Mouse (Mus musculus) midbrain, embryonic 14.5 days (tissue): Measurements from ENCODE around the gene Nell2. TPM values are rescaled to one million over a fixed set of nuclear protein-coding genes. Genes with fewer than 3 reads are reported as not detected.

Experiments
- ATAC-seq: fragments of 200-750 bp; cut with Nextera tagmentation; 2 replicates; pipeline ENCODE4 v1.8.0; 2017; ENCODE audit warnings: moderate number of reproducible peaks, moderate library complexity; ENCODE audit not compliant: low FRiP score, low TSS enrichment
- DNase-seq: peaks from one replicate; pipeline ENCODE4 v3.0.0-alpha.2; 2015
- H3K27ac ChIP-seq: fragments of 300-500 bp; sonication (generic); replicated peaks from 2 replicates; pipeline ENCODE4 v1.5.1; 2014; ENCODE audit warnings: mild to moderate bottlenecking, low read depth, low read length, moderate library complexity
- H3K27me3 ChIP-seq: fragments of 300-500 bp; sonication (generic); 2 replicates; pipeline ENCODE4 v1.6.1; 2014; ENCODE audit warnings: low read length, control low read depth, mixed read lengths; ENCODE audit not compliant: control insufficient read depth, insufficient read depth
- H3K36me3 ChIP-seq: fragments of 300-500 bp; sonication (generic); 2 replicates; pipeline ENCODE4 v1.6.1; 2014; ENCODE audit warnings: low read length, control low read depth; ENCODE audit not compliant: control insufficient read depth, insufficient read depth
- H3K4me1 ChIP-seq: fragments of 300-500 bp; sonication (generic); 2 replicates; pipeline ENCODE4 v1.6.1; 2014; ENCODE audit warnings: mild to moderate bottlenecking, antibody characterized with exemption, low read length, control low read depth; ENCODE audit not compliant: control insufficient read depth, insufficient read depth
- H3K4me2 ChIP-seq: fragments of 300-500 bp; sonication (generic); 2 replicates; pipeline ENCODE4 v1.6.1; 2014; ENCODE audit warnings: mild to moderate bottlenecking, low read length, moderate library complexity
- H3K4me3 ChIP-seq: fragments of 300-500 bp; sonication (generic); replicated peaks from 2 replicates; pipeline ENCODE4 v1.5.1; 2014; ENCODE audit warnings: low read depth, low read length
- H3K9ac ChIP-seq: fragments of 300-500 bp; sonication (generic); replicated peaks from 2 replicates; pipeline ENCODE4 v1.6.1; 2014; ENCODE audit warnings: mild to moderate bottlenecking, low read length, moderate library complexity
- H3K9me3 ChIP-seq: fragments of 300-500 bp; sonication (generic); 2 replicates; pipeline ENCODE4 v1.6.1; 2016; ENCODE audit warnings: low read length, control low read depth, mixed read lengths; ENCODE audit not compliant: control insufficient read depth
- WGBS: fragments of 180-500 bp; shearing (Covaris S2); extraction: QIAGEN DNeasy Blood & Tissue Kit; methylation state at CpG from one replicate; pipeline ENCODE4 v1.1.7; 2014; 5-methylcytosine and 5-hydroxymethylcytosine counted together
- polyA plus RNA-seq: library from polyadenylated mRNA; unstranded; fragments of >200 nt; fragmentation: Nextera tagmentation; extraction: Ambion mirVana; gene quantifications from 2 replicates; pipeline ENCODE4 v1.2.1, GENCODE M21; 2014

Nell2 gene
- polyA plus RNA-seq, 1 experiment from 2014 or later = 170 TPM

GRCm38 (mm10) chr15:95231171-95231570 lies 297.2 kb downstream of the Nell2 start:
- no peaks in the 10 kb centered on the region for H3K27me3 ChIP-seq
- H3K27ac ChIP-seq = no peak overlapping the region
- no peak overlapping the region for H3K4me2 ChIP-seq
- H3K9ac ChIP-seq = no peak overlapping the region
- H3K36me3 ChIP-seq = peaks cover 14% of the 10 kb centered on the region
- ATAC-seq = no peak
- H3K4me1 ChIP-seq = no peaks in the 10 kb centered on the region
- WGBS = 94% methylated on average over 13 of the region's 13 CpGs
- H3K4me3 ChIP-seq = no peak overlapping the region
- no peak for DNase-seq
- H3K9me3 ChIP-seq = no peaks in the 10 kb centered on the region

DNA sequence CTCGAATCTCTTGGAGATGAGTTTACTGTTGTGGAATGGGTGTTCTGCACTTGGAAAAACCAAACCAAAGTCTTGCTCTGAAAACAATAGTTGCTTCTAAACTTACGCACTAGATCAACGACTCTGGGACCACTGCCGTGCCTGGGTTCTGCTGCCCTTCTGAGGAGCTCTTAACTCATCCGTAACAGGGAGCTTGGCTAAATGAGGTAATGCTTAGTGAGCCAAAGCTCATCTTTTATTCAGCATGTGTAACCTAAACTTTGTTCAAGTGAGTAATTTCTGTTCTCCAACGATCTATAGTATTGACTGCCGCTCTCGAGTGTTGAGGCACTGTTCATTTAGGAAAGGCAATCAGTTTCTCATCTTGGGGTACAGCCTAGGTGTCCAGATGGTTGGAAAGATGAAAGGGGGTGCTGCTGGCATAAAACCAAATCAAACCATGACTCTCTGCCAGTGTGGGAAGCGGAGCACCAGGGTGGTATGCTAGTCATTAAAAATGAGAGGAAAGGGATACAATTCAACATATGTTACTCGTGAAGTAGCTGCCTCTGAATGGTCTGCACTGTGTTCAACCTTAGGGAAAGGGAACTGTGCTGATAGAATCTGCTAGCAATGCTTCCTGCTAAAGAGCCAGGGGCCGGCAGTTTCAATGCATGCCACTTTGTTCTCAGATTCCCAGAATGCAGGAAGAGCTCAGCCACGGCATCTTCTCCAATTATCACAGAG lies 311.6 kb downstream of the Nell2 start:
- Histone ChIP-seq H3K27me3 (no peaks in the 10 kb centered on the region), H3K4me2 (no peak overlapping the region), H3K36me3 (no peaks in the 10 kb centered on the region), H3K4me1 (no peaks in the 10 kb centered on the region), H3K9ac (no peak overlapping the region), H3K27ac (peak overlapping the region; percentile 60), H3K4me3 (no peak overlapping the region), H3K9me3 (no peaks in the 10 kb centered on the region)
- ATAC-seq (no peak; the same call in 1 of the 2 replicates), DNase-seq (no peak)
- 63% methylated on average over 12 of the region's 12 CpGs for WGBS

DNA sequence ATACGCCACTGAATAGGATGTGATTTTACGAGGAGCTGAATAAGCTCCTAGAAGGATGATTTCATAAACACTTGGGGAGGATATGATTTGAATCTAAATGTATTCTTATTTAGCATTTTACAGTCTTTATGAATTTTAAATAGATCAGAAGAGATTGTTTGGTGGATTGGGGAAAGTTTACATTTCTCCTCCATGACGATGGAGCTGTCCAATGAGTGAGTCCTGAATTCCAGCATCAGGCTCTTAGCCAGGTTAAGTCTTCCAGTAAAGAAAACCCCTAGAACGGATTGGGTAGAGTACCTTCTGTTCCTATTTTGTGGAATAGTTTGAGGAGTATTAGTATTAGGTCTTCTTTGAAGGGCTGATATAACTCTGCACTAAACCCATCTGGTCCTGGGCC lies 317.8 kb downstream of the Nell2 start:
- WGBS = 83% methylated on average over 4 of the region's 4 CpGs
- no peaks in the 10 kb centered on the region for H3K9me3 ChIP-seq

GRCm38 (mm10) chr15:95209186-95209585 lies 319.2 kb downstream of the Nell2 start:
- WGBS = 84% methylated on average over 4 of the region's 4 CpGs
- Histone ChIP-seq H3K4me3 (no peak overlapping the region), H3K9me3 (no peaks in the 10 kb centered on the region), H3K27ac (no peak overlapping the region), H3K9ac (no peak overlapping the region), H3K27me3 (no peaks in the 10 kb centered on the region), H3K4me1 (no peaks in the 10 kb centered on the region), H3K4me2 (no peak overlapping the region), H3K36me3 (no peaks in the 10 kb centered on the region)
- no peak for ATAC-seq
- DNase-seq = no peak

More for the DNA sequence above, 317.8 kb downstream of the Nell2 start:
- Histone ChIP-seq H3K9ac (no peak overlapping the region), H3K27me3 (no peaks in the 10 kb centered on the region), H3K27ac (no peak overlapping the region), H3K36me3 (no peaks in the 10 kb centered on the region), H3K4me1 (no peaks in the 10 kb centered on the region), H3K4me2 (no peak overlapping the region), H3K4me3 (no peak overlapping the region)
- DNase-seq (no peak), ATAC-seq (no peak)

DNA sequence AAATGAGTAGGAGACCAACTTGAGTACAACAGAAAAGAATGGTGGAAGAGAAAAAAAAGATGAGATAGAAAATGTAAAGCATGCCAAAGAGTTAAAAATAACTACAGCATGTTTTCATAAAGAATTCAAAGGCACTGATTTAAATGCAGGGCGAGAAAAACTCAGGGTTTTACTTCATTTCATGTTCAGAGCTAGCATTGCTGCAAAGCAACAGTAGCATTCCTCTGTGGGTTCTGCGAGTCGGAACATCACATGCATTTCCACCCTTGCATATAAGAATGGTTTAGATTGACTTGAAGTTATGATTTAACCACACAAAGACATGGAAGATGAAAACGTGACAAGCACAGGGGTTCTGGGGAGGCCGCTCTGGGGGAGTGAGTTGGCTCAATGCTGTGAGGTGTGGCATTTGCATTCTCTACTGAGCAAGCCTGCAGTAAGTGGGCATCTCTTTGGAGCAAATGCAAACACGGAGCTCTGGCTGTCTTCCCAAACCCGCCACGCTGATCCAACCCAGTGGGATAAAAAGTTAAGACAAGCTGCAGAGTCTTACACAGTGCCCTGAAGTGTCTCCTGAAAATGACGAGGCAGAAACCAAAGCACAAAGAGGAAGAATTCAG lies 334.6 kb downstream of the Nell2 start:
- H3K36me3 ChIP-seq = no peaks in the 10 kb centered on the region
- no peak overlapping the region for H3K4me2 ChIP-seq
- H3K4me3 ChIP-seq = no peak overlapping the region
- no peak for DNase-seq
- no peaks in the 10 kb centered on the region for H3K9me3 ChIP-seq
- no peak for ATAC-seq
- H3K27me3 ChIP-seq = no peaks in the 10 kb centered on the region
- H3K27ac ChIP-seq = 0 out of 2 replicates have a peak overlapping the region, but pooled peaks have one; percentile 20
- 57% methylated on average over 9 of the region's 9 CpGs for WGBS
- H3K9ac ChIP-seq = no peak overlapping the region
- 0 out of 2 replicates have a peak, but pooled peaks cover 4% of the 10 kb centered on the region for H3K4me1 ChIP-seq

DNA sequence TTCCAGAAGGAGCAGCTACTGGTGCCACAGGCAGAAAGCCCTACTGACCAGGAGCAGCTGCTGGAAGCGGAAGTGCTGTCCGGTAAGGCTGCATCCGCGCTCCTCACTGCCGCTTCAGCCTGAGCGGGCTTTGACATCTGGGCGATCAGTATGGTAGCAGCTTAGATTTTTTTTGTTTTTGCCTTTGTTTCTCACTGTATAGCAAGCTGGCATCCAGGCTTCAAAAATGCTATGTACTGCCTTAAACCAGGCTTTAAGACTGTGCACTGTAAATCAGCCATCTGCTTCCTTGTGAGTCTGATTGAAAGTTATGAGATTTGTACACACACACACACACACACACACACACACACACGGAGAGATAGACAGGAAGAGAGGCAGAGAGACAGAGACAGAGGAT lies 335.4 kb downstream of the Nell2 start:
- Histone ChIP-seq H3K4me2 (no peak overlapping the region), H3K4me1 (0 out of 2 replicates have a peak, but pooled peaks cover 4% of the 10 kb centered on the region), H3K36me3 (no peaks in the 10 kb centered on the region), H3K27me3 (no peaks in the 10 kb centered on the region), H3K27ac (no peak overlapping the region), H3K9ac (no peak overlapping the region), H3K9me3 (no peaks in the 10 kb centered on the region), H3K4me3 (no peak overlapping the region)
- DNase-seq = no peak
- ATAC-seq = no peak
- WGBS = 89% methylated on average over 8 of the region's 8 CpGs

GRCm38 (mm10) chr15:95186226-95186625 lies 342.1 kb downstream of the Nell2 start:
- no peak overlapping the region for H3K27ac ChIP-seq
- peak; percentile 44 for DNase-seq
- H3K27me3 ChIP-seq = no peaks in the 10 kb centered on the region
- no peak for ATAC-seq
- H3K4me3 ChIP-seq = no peak overlapping the region
- no peak overlapping the region for H3K9ac ChIP-seq
- H3K36me3 ChIP-seq = no peaks in the 10 kb centered on the region
- 71% methylated on average over 10 of the region's 10 CpGs for WGBS
- H3K9me3 ChIP-seq = no peaks in the 10 kb centered on the region
- H3K4me1 ChIP-seq = 0 out of 2 replicates have a peak, but pooled peaks cover 10% of the 10 kb centered on the region
- H3K4me2 ChIP-seq = no peak overlapping the region

- no peaks in the 10 kb centered on the region for H3K36me3 ChIP-seq
- H3K4me1 ChIP-seq = 0 out of 2 replicates have a peak, but pooled peaks cover 10% of the 10 kb centered on the region
- no peak overlapping the region for H3K9ac ChIP-seq
- no peak overlapping the region for H3K4me3 ChIP-seq
- no peak overlapping the region for H3K27ac ChIP-seq
- DNase-seq (no peak), ATAC-seq (no peak)
- no peaks in the 10 kb centered on the region for H3K27me3 ChIP-seq
- no peaks in the 10 kb centered on the region for H3K9me3 ChIP-seq
- 58% methylated on average over 9 of the region's 9 CpGs for WGBS
- no peak overlapping the region for H3K4me2 ChIP-seq
Observed at GRCm38 (mm10) chr15:95185419-95185818, 342.9 kb downstream of the Nell2 start.

DNA sequence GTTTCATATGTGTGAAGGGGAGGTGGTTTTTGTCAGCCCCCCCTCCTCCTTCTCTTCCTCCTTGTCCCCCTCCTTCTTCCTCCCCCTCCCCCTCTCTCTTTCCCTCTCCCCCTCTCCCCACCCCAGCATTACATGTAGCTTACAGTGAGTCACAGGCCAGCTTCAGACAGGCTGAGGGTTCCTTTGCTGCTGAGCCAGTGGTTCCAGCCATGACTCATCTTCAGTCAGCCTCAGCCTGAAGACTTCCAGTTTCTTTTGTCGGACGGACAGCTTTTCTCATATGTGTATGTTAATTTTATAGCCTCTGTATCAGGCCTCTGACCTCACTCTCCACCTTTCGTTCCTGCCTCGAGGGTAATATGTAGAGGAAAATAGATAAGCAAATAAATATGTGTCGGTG lies 344.9 kb downstream of the Nell2 start:
- no peaks in the 10 kb centered on the region for H3K27me3 ChIP-seq
- no peaks in the 10 kb centered on the region for H3K36me3 ChIP-seq
- ATAC-seq = no peak
- peak overlapping the region; percentile 52; the same call in 1 of the 2 replicates for H3K27ac ChIP-seq
- no peaks in the 10 kb centered on the region for H3K9me3 ChIP-seq
- H3K4me3 ChIP-seq = no peak overlapping the region
- H3K9ac ChIP-seq = no peak overlapping the region
- no peak overlapping the region for H3K4me2 ChIP-seq
- 0 out of 2 replicates have a peak, but pooled peaks cover 10% of the 10 kb centered on the region for H3K4me1 ChIP-seq
- no peak for DNase-seq
- WGBS = 73% methylated on average over 5 of the region's 5 CpGs
